Mouse (Mus musculus): Measurements from ENCODE around the gene Snx30. TPM values are rescaled to one million over a fixed set of nuclear protein-coding genes. Genes with fewer than 3 reads are reported as not detected.

Gene Snx30
- polyA plus RNA-seq, 1 experiment from 2014 or later = 8.9 TPM

DNA sequence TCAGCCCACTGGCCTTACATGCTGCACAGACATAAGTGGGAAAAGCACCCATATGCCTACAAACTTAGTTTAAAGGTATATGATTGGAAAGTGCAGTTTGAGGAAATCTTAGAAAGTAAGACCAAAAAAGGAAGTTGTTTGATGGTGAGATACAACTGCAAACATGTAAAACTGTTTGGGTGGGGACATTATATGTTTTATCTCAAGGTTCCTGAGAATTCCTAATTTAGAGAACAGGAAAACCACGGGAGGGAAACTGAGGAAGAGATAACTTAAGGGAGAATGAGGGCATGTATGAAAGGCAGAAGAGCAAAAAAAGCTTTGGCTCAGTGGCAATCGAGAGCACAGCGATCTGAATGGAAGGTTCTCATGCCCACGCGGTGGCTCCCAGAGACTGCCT lies 81.4 kb downstream of the Snx30 start:
- Histone ChIP-seq H3K36me3 (ENCODE audit: control insufficient read depth, insufficient read depth) (no peaks in the 10 kb centered on the region), H3K4me2 (ENCODE audit: low read length) (no peak overlapping the region), H3K4me3 (replicated peaks; ENCODE audit: low read length) (no peak overlapping the region), H3K9ac (replicated peaks; ENCODE audit: low read depth, low read length) (no peak overlapping the region), H3K27ac (ENCODE audit: low read length) (no peak overlapping the region), H3K9me3 (ENCODE audit: control insufficient read depth, low read length) (no peaks in the 10 kb centered on the region), H3K4me1 (replicated peaks; ENCODE audit: control insufficient read depth, insufficient read depth, low read length) (0 out of 2 replicates have a peak, but pooled peaks cover 4% of the 10 kb centered on the region), H3K27me3 (replicated peaks; ENCODE audit: control insufficient read depth, insufficient read depth, low read length) (no peaks in the 10 kb centered on the region)
- no peak for ATAC-seq
- 89% methylated on average over 5 of the region's 5 CpGs for WGBS

GRCm38 (mm10) chr4:59888014-59888413 lies 82.4 kb downstream of the Snx30 start:
- no peak for ATAC-seq
- no peak overlapping the region for H3K4me3 ChIP-seq (replicated peaks; ENCODE audit: low read length)
- no peaks in the 10 kb centered on the region for H3K27me3 ChIP-seq (replicated peaks; ENCODE audit: control insufficient read depth, insufficient read depth, low read length)
- H3K36me3 ChIP-seq (ENCODE audit: control insufficient read depth, insufficient read depth) = no peaks in the 10 kb centered on the region
- H3K27ac ChIP-seq (ENCODE audit: low read length) = no peak overlapping the region
- WGBS = 76% methylated on average over 5 of the region's 5 CpGs
- H3K9ac ChIP-seq (replicated peaks; ENCODE audit: low read depth, low read length) = no peak overlapping the region
- H3K4me2 ChIP-seq (ENCODE audit: low read length) = no peak overlapping the region
- 0 out of 2 replicates have a peak, but pooled peaks cover 4% of the 10 kb centered on the region for H3K4me1 ChIP-seq (replicated peaks; ENCODE audit: control insufficient read depth, insufficient read depth, low read length)
- no peaks in the 10 kb centered on the region for H3K9me3 ChIP-seq (ENCODE audit: control insufficient read depth, low read length)

- Histone ChIP-seq H3K9me3 (ENCODE audit: control insufficient read depth, low read length) (no peaks in the 10 kb centered on the region), H3K4me2 (ENCODE audit: low read length) (no peak overlapping the region), H3K27ac (ENCODE audit: low read length) (no peak overlapping the region), H3K9ac (replicated peaks; ENCODE audit: low read depth, low read length) (no peak overlapping the region), H3K4me3 (replicated peaks; ENCODE audit: low read length) (no peak overlapping the region), H3K27me3 (replicated peaks; ENCODE audit: control insufficient read depth, insufficient read depth, low read length) (no peaks in the 10 kb centered on the region), H3K4me1 (replicated peaks; ENCODE audit: control insufficient read depth, insufficient read depth, low read length) (0 out of 2 replicates have a peak, but pooled peaks cover 4% of the 10 kb centered on the region), H3K36me3 (ENCODE audit: control insufficient read depth, insufficient read depth) (no peaks in the 10 kb centered on the region)
- no peak for ATAC-seq
- whole genome bisulfite sequencing = 88% methylated on average over 6 of the region's 6 CpGs
Measured at GRCm38 (mm10) chr4:59890086-59890600, 84.5 kb downstream of the Snx30 start.

DNA sequence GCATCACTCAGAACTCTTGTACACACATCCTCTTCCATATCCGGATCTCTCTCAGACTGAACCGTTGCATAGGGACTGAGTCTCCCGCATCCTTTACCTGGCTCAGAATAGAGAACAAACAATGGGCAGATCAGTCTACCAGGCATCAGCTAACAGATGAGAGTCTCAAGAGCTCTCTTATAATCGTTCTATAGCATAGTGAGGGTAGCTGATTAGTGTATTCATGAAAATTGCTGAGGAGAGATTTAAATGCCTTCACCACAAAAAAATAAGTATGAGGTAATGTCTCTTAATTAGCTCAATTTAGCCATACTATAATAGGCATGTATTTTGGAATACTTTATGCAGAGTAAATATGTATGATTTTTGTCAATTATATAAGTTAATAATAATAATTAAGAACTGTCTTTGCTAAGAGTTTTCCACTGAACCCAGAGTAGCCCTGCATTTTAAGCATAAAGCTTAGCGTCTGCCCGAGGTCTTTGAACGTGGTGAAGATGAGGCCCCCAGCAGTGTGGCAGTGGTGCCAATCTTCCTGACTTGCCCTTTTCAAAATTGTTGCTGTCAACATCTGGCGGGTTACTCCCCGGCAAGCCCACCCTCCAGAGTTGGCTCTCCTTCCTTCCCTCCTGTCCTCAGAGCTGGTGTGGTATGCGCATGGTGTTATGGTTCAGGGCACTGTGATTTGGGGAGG lies 86.2 kb downstream of the Snx30 start:
- Histone ChIP-seq H3K9me3 (ENCODE audit: control insufficient read depth, low read length) (no peaks in the 10 kb centered on the region), H3K9ac (replicated peaks; ENCODE audit: low read depth, low read length) (no peak overlapping the region), H3K4me3 (replicated peaks; ENCODE audit: low read length) (no peak overlapping the region), H3K4me1 (replicated peaks; ENCODE audit: control insufficient read depth, insufficient read depth, low read length) (0 out of 2 replicates have a peak, but pooled peaks cover 4% of the 10 kb centered on the region), H3K27me3 (replicated peaks; ENCODE audit: control insufficient read depth, insufficient read depth, low read length) (no peaks in the 10 kb centered on the region), H3K36me3 (ENCODE audit: control insufficient read depth, insufficient read depth) (no peaks in the 10 kb centered on the region), H3K4me2 (ENCODE audit: low read length) (no peak overlapping the region), H3K27ac (ENCODE audit: low read length) (no peak overlapping the region)
- 66% methylated on average over 10 of the region's 10 CpGs for WGBS
- ATAC-seq = peak; percentile 57

GRCm38 (mm10) chr4:59892731-59893130 lies 87.1 kb downstream of the Snx30 start:
- no peak overlapping the region for H3K27ac ChIP-seq (ENCODE audit: low read length)
- 0 out of 2 replicates have a peak, but pooled peaks cover 4% of the 10 kb centered on the region for H3K4me1 ChIP-seq (replicated peaks; ENCODE audit: control insufficient read depth, insufficient read depth, low read length)
- H3K9ac ChIP-seq (replicated peaks; ENCODE audit: low read depth, low read length) = no peak overlapping the region
- H3K27me3 ChIP-seq (replicated peaks; ENCODE audit: control insufficient read depth, insufficient read depth, low read length) = no peaks in the 10 kb centered on the region
- ATAC-seq = no peak
- H3K36me3 ChIP-seq (ENCODE audit: control insufficient read depth, insufficient read depth) = no peaks in the 10 kb centered on the region
- WGBS = 91% methylated on average over 5 of the region's 5 CpGs
- H3K9me3 ChIP-seq (ENCODE audit: control insufficient read depth, low read length) = no peaks in the 10 kb centered on the region
- H3K4me3 ChIP-seq (replicated peaks; ENCODE audit: low read length) = no peak overlapping the region
- H3K4me2 ChIP-seq (ENCODE audit: low read length) = no peak overlapping the region

DNA sequence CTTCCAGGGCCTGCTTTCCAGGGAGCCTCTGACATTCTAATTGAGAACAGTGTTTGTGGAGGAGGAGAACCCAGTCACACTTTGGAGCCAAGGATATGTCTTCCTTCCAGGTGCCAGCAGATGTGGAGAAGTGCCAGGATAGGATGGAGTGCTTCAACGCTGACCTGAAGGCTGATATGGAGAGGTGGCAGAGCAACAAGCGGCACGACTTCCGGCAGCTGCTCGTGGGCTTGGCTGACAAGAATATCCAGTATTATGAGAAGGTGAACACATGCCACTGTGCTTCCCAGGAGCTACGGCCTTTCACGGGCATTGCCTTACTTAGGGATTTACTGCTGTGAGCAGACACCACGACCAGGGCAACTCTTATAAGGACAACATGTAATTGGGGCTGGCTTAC lies 88.8 kb downstream of the Snx30 start:
- 92% methylated on average over 8 of the region's 8 CpGs for WGBS
- no peak for ATAC-seq
- Histone ChIP-seq H3K4me1 (replicated peaks; ENCODE audit: control insufficient read depth, insufficient read depth, low read length) (0 out of 2 replicates have a peak, but pooled peaks cover 4% of the 10 kb centered on the region), H3K4me2 (ENCODE audit: low read length) (no peak overlapping the region), H3K27me3 (replicated peaks; ENCODE audit: control insufficient read depth, insufficient read depth, low read length) (no peaks in the 10 kb centered on the region), H3K9me3 (ENCODE audit: control insufficient read depth, low read length) (no peaks in the 10 kb centered on the region), H3K4me3 (replicated peaks; ENCODE audit: low read length) (no peak overlapping the region), H3K36me3 (ENCODE audit: control insufficient read depth, insufficient read depth) (peaks cover 2% of the 10 kb centered on the region; the same call in 1 of the 2 replicates), H3K9ac (replicated peaks; ENCODE audit: low read depth, low read length) (no peak overlapping the region), H3K27ac (ENCODE audit: low read length) (no peak overlapping the region)

GRCm38 (mm10) chr4:59894977-59895575 lies 89.4 kb downstream of the Snx30 start:
- Histone ChIP-seq H3K27me3 (replicated peaks; ENCODE audit: control insufficient read depth, insufficient read depth, low read length) (no peaks in the 10 kb centered on the region), H3K4me3 (replicated peaks; ENCODE audit: low read length) (no peak overlapping the region), H3K4me1 (replicated peaks; ENCODE audit: control insufficient read depth, insufficient read depth, low read length) (0 out of 2 replicates have a peak, but pooled peaks cover 4% of the 10 kb centered on the region), H3K36me3 (ENCODE audit: control insufficient read depth, insufficient read depth) (peaks cover 2% of the 10 kb centered on the region; the same call in 1 of the 2 replicates), H3K27ac (ENCODE audit: low read length) (no peak overlapping the region), H3K9me3 (ENCODE audit: control insufficient read depth, low read length) (no peaks in the 10 kb centered on the region), H3K4me2 (ENCODE audit: low read length) (no peak overlapping the region), H3K9ac (replicated peaks; ENCODE audit: low read depth, low read length) (no peak overlapping the region)
- ATAC-seq = no peak
- 97% methylated on average over 3 of the region's 3 CpGs for WGBS

DNA sequence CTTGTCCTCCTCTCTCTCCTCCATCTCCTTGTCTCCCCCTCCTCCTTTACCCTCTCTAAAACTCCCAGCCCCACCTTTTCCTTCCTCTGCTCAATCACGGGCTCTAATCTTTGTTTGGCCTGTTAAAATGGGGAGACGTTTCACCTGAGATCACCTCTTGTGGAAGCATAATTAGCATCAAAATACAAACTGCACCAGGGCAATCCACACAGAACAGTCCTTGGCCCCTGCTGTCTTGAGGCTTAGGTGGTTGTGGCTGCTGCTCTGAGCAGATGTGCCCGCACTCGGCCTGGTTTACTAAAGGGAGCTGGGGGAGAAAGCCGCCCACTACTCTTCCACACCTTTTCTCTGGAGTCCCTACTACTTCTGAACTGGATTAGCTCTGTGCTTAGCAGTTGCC lies 90.4 kb downstream of the Snx30 start:
- H3K9me3 ChIP-seq (ENCODE audit: control insufficient read depth, low read length) = no peaks in the 10 kb centered on the region
- H3K4me3 ChIP-seq (replicated peaks; ENCODE audit: low read length) = no peak overlapping the region
- peaks cover 2% of the 10 kb centered on the region; the same call in 1 of the 2 replicates for H3K36me3 ChIP-seq (ENCODE audit: control insufficient read depth, insufficient read depth)
- no peak overlapping the region for H3K27ac ChIP-seq (ENCODE audit: low read length)
- no peak overlapping the region for H3K4me2 ChIP-seq (ENCODE audit: low read length)
- no peak overlapping the region for H3K9ac ChIP-seq (replicated peaks; ENCODE audit: low read depth, low read length)
- WGBS = 54% methylated on average over 5 of the region's 5 CpGs
- no peaks in the 10 kb centered on the region for H3K27me3 ChIP-seq (replicated peaks; ENCODE audit: control insufficient read depth, insufficient read depth, low read length)
- 0 out of 2 replicates have a peak, but pooled peaks cover 4% of the 10 kb centered on the region for H3K4me1 ChIP-seq (replicated peaks; ENCODE audit: control insufficient read depth, insufficient read depth, low read length)
- ATAC-seq = no peak

DNA sequence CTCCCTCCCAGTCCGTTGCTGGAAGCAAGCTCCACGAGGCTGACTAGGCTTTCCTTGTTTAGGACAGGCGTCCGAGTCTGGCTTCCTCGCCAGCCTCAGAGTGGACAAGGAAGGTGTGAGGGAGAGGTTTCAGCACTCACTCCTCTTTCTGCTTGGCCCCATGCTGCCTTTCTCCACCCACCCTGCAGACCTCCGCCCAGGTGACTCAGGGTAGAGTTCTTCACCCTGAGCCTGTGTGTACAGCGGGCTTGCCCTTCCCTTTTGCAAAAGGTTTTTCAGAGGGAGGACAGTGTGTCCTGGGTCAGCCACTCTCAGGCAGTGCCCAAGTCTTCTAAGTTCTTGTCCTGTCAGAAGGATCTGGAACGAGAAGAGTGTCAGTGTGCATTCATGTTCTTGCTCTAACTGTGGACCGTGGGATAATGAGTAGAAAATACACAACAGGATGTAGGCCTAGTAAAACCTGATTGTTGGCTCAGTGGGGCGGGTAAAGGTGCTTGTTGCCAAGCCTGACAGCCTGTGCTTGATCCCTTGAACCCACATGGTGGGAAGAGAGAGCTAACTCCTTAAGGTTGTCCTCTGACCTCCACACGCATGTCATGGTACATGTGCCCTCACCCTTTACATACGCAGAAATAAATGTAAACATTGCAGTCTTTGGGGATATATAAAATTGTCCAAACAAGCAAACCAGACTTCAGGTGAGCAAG lies 92.3 kb downstream of the Snx30 start:
- no peaks in the 10 kb centered on the region for H3K4me1 ChIP-seq (replicated peaks; ENCODE audit: control insufficient read depth, insufficient read depth, low read length)
- no peaks in the 10 kb centered on the region for H3K27me3 ChIP-seq (replicated peaks; ENCODE audit: control insufficient read depth, insufficient read depth, low read length)
- no peak overlapping the region for H3K4me3 ChIP-seq (replicated peaks; ENCODE audit: low read length)
- no peak overlapping the region for H3K9ac ChIP-seq (replicated peaks; ENCODE audit: low read depth, low read length)
- no peak overlapping the region for H3K27ac ChIP-seq (ENCODE audit: low read length)
- no peak for ATAC-seq
- 92% methylated on average over 12 of the region's 12 CpGs for WGBS
- H3K36me3 ChIP-seq (ENCODE audit: control insufficient read depth, insufficient read depth) = peaks cover 2% of the 10 kb centered on the region; the same call in 1 of the 2 replicates
- no peaks in the 10 kb centered on the region for H3K9me3 ChIP-seq (ENCODE audit: control insufficient read depth, low read length)
- no peak overlapping the region for H3K4me2 ChIP-seq (ENCODE audit: low read length)
